Mouse (Mus musculus) adrenal gland, postnatal 10 days (tissue): ENCODE results near the gene Mbd6. TPM values are rescaled to one million over a fixed set of nuclear protein-coding genes. Genes with fewer than 3 reads are reported as not detected.
"Not testable (repeated sequence)": the region's sequence is repeated elsewhere in the genome, so short reads cannot be mapped to it uniquely, and the experiment has no call there.

Experiments
- DNase-seq: peaks from one replicate; pipeline ENCODE4 v3.0.0; 2021; ENCODE audit warnings: mixed read lengths
- total RNA-seq, 2 experiments: library from RNA; stranded (reverse); gene quantifications; 2 replicates each; pipeline ENCODE4 v1.2.3; 2021

The Mbd6 gene
- total RNA-seq, 2 experiments from 2014 or later = 42.9 to 66.4 TPM

GRCm38 (mm10) chr10:127313516-127313915 lies 24.7 kb upstream of the Mbd6 start:
- DNase-seq = not testable (repeated sequence)

- no peak for DNase-seq
These were observed 24.0 kb upstream of the Mbd6 start for GRCm38 (mm10) chr10:127312858-127313257.

GRCm38 (mm10) chr10:127312356-127312676 lies 23.5 kb upstream of the Mbd6 start:
- DNase-seq = peak; percentile 87

- DNase-seq = peak; percentile 96
These were observed 22.9 kb upstream of the Mbd6 start, which contains the start of gene Mars for GRCm38 (mm10) chr10:127311476-127312355. TSS of gene Mars (minus strand) at chr10:127311786.

GRCm38 (mm10) chr10:127310523-127311475 lies 22.0 kb upstream of the Mbd6 start:
- no peak for DNase-seq

GRCm38 (mm10) chr10:127309167-127309566 lies 20.3 kb upstream of the Mbd6 start:
- DNase-seq = not testable (repeated sequence)

GRCm38 (mm10) chr10:127303136-127303535 lies 14.3 kb upstream of the Mbd6 start:
- DNase-seq = no peak

- DNase-seq = no peak
These were observed 11.5 kb upstream of the Mbd6 start for GRCm38 (mm10) chr10:127300361-127300760.

- no peak for DNase-seq
These were observed 8.4 kb upstream of the Mbd6 start for GRCm38 (mm10) chr10:127297015-127297871.

GRCm38 (mm10) chr10:127295986-127296794 lies 7.4 kb upstream of the Mbd6 start:
- DNase-seq = no peak

- DNase-seq = no peak
These were observed 6.2 kb upstream of the Mbd6 start for GRCm38 (mm10) chr10:127294895-127295510.

- no peak for DNase-seq
These were observed 4.8 kb upstream of the Mbd6 start for GRCm38 (mm10) chr10:127293590-127294113.

GRCm38 (mm10) chr10:127292987-127293538 lies 4.2 kb upstream of the Mbd6 start:
- peak; percentile 78 for DNase-seq

- no peak for DNase-seq
These were observed 3.2 kb upstream of the Mbd6 start for GRCm38 (mm10) chr10:127291881-127292638.

- peak; percentile 76 for DNase-seq
These were observed 2.4 kb upstream of the Mbd6 start for GRCm38 (mm10) chr10:127290930-127291880.

GRCm38 (mm10) chr10:127290307-127290929 lies 1.6 kb upstream of the Mbd6 start:
- DNase-seq = peak; percentile 100

- DNase-seq = peak; percentile 63
These were observed 864 bp upstream of the Mbd6 start for GRCm38 (mm10) chr10:127289573-127290191.
